Mouse (Mus musculus): ENCODE results near the gene Fez1. TPM values are rescaled to one million over a fixed set of nuclear protein-coding genes. Genes with fewer than 3 reads are reported as not detected.

Fez1 gene
- total RNA-seq, 2 experiments from 2014 or later, result 241 to 261 TPM

DNA sequence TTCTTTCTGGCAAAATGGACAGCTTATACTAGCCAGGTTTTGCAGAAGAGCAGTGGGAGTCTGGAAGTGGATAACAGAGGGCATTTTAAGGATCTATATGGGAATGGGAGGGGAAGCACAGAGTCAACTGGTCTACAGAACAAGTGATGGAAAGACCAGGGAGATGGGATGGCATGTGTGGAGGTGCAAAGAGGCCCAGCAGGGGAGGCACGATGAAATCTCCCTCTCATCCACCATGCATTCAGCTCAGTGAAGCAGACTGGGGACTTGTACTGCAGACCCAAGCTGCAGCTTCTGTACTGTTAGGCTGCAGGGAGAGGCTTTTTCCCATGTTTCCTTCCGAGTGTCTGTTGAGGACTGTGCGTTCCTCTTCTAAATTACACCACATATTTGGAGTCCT lies 12.2 kb downstream of the Fez1 start:
- intact Hi-C loops (cut with DNase I), result loop anchor here (2.0 kb wide), 1 partner anchor 37 kb away; the partner anchor contains the start of gene Ei24
- no peak for TF ChIP-seq CTCF (IDR thresholded peaks at IDR 0.05)

DNA sequence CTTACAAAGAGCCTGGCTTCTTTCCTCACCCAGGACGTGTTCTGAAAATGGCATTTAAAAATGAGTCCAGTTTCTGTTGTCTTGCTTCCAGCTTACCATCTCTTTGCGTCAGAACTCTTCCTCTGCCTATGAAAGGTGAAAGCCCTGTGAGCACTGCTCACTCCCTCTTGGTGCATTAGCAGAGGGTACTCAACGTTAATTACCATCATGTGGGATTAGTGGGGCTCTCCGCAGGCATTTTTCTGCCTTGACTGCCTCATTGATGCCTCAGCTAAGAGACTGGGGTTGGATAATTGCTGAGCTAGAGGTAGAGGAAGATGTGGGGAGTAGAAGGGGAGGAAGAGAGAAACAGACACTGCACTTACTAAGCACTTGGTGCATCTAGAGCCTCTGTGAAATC lies 24.7 kb downstream of the Fez1 start:
- TF ChIP-seq CTCF (IDR thresholded peaks at IDR 0.05), result no peak
- Histone ChIP-seq H3K27ac (no peak overlapping the region; the same call in 1 of the 2 replicates), H3K4me3 (no peak overlapping the region)
- intact Hi-C loops (cut with DNase I), result no loop called here
- no peak for DNase-seq (ENCODE audit: extremely low spot score in 1 of 2, low spot score in 2 of 2)

More for the DNA sequence above, 12.2 kb downstream of the Fez1 start:
- Histone ChIP-seq H3K4me3 (peak overlapping the region; percentile 71), H3K27ac (peak overlapping the region; percentile 78)
- no peak for DNase-seq (ENCODE audit: extremely low spot score in 1 of 2, low spot score in 2 of 2)

DNA sequence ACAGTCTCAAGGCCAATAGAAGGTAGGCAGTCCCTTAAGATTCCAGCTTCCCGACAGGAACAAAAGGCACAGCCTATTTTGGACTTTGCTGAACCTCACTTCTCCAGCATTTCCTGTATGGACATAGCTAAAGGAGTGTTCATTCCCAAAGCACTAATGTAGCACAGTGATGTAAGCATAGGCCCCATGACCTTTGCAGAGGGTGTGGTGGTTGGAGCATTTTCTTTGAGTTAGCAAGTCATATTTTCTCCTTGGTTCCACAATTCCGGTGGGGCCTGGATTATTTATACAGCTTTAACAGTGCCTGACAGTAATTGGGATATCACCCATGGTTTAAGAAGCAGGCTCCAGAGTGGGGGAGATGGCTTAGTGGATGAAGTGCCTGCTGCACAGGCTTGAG lies 27.0 kb downstream of the Fez1 start:
- H3K4me3 ChIP-seq, result no peak overlapping the region
- TF ChIP-seq CTCF (IDR thresholded peaks at IDR 0.05), result no peak
- intact Hi-C loops (cut with DNase I), result no loop called here
- DNase-seq (ENCODE audit: extremely low spot score in 1 of 2, low spot score in 2 of 2), result no peak
- H3K27ac ChIP-seq, result peak overlapping the region; percentile 20; the same call in 1 of the 2 replicates

DNA sequence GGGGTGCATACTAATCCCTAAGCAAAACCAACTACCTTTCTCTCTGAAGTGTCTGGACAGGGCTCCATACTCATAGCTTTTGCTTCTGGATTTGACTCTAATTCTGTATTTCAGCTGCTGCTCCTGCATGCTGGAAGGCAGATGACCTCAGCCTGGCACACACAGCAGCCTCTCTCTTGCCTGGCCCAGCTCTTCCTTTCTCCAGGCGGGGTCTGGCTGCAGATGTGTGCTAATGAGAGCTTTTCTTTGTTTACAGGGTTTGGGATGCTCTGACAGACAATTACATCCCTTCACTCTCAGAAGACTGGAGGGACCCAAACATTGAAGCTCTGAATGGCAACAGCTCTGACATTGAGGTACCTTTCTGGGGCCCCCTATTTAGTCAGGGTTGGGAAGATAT lies 28.4 kb downstream of the Fez1 start:
- Histone ChIP-seq H3K27ac (peak overlapping the region; percentile 60), H3K4me3 (no peak overlapping the region)
- no peak for TF ChIP-seq CTCF (IDR thresholded peaks at IDR 0.05)
- DNase-seq (ENCODE audit: extremely low spot score in 1 of 2, low spot score in 2 of 2), result no peak
- intact Hi-C loops (cut with DNase I), result no loop called here

DNA sequence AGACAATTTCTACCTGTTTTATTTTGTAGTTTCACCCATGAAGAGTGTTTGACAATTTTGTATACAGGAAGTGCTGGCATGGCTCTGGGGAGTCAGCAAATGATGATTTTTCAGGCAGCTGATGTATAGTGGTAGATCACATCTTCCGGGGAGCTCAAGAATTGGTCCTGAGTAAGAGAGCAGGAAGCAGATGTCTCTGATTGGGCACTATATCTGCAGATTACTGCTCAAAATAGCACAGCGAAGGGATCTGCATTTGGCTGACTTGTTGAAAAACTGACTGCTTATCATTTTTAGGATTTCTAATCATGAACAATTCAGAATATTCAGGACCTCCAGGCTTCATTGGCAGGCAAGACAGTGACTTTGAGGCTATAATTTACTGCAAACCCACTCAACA lies 30.5 kb downstream of the Fez1 start:
- DNase-seq (ENCODE audit: extremely low spot score in 1 of 2, low spot score in 2 of 2), result no peak
- no peak for TF ChIP-seq CTCF (IDR thresholded peaks at IDR 0.05)
- Histone ChIP-seq H3K4me3 (no peak overlapping the region), H3K27ac (peak overlapping the region; percentile 3; the same call in 1 of the 2 replicates)
- intact Hi-C loops (cut with DNase I), result no loop called here

DNA sequence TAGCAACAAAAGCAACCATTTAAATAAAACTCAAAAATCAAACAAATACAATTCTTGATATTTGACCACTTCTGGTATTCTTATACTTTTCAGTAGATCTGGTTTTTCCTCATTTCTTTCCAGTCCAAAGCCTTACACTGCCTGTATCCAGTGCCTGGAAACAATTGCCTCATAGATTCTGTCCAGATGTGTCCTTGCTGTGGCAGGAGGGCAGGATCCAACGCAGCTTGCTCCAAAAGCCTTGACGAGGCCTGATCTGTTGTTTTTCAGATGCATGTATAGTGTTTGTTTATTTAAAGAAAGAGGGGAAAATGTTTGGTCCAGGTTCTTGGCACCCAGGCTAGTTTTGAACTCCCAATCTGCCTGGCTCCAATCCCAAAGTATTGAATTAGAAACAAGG lies 34.7 kb downstream of the Fez1 start:
- peak overlapping the region; percentile 24; the same call in 1 of the 2 replicates for H3K27ac ChIP-seq
- TF ChIP-seq CTCF (IDR thresholded peaks at IDR 0.05), result no peak
- intact Hi-C loops (cut with DNase I), result no loop called here

DNA sequence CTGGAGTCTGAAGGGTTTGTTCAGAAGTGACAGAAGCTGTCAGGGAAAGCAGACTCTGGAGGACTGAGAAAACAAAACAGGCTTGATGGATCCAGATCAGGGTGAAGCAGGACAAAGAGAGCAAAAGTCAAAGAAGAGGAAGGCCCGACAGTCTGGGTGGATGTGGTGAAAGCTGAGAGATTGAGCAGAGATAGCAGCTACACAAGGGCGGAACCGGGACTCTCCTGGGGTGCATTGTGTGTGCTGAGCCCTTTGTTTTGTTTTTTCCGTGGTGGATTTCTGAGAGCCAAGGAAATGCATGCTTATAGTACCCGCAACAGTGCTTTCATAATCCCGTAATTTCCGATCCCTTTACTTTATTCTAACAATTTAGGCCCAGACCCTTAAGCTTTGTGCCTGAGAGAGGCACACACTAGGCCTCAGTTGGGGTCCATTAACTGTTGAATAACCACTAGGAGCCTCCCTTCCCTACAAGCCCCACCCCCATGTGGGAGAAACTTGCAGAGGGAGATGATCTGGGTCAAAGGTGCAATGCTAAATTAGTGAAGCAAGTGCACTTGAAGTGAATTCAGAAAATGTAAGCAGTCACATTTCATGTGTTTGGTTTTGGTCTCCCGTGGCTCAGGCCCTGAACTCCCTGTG lies 35.9 kb downstream of the Fez1 start:
- no peak for DNase-seq (ENCODE audit: extremely low spot score in 1 of 2, low spot score in 2 of 2)
- TF ChIP-seq CTCF (IDR thresholded peaks at IDR 0.05), result no peak
- H3K27ac ChIP-seq, result peak overlapping the region; percentile 16
- intact Hi-C loops (cut with DNase I), result no loop called here
- no peak overlapping the region for H3K4me3 ChIP-seq

More for the DNA sequence above, 34.7 kb downstream of the Fez1 start:
- no peak for DNase-seq (ENCODE audit: extremely low spot score in 1 of 2, low spot score in 2 of 2)
- H3K4me3 ChIP-seq, result no peak overlapping the region

DNA sequence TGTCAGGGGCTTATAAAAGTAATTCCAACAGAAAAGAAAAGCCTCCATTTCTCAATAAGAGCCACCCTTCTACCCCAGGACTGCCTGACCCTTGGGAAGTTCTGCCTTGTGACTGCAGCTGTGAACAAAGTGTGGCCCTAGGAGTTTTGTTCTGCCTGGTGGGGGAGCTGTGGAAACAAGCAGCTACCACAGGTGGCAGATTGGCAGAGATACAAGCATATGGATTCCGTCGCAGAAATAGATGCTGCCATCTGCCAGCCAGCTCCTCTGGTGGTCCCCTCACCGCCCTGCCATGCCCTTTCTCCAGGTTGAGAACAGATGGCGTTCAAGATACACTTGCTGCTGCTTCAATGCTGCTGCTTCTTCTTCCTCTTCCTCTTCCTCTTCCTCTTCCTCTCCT lies 37.0 kb downstream of the Fez1 start:
- peak; percentile 27 for TF ChIP-seq CTCF (IDR thresholded peaks at IDR 0.05)
- Histone ChIP-seq H3K4me3 (no peak overlapping the region), H3K27ac (no peak overlapping the region)
- intact Hi-C loops (cut with DNase I), result no loop called here
- DNase-seq (ENCODE audit: extremely low spot score in 1 of 2, low spot score in 2 of 2), result peak in 1 of 2 experiments; percentile 33

DNA sequence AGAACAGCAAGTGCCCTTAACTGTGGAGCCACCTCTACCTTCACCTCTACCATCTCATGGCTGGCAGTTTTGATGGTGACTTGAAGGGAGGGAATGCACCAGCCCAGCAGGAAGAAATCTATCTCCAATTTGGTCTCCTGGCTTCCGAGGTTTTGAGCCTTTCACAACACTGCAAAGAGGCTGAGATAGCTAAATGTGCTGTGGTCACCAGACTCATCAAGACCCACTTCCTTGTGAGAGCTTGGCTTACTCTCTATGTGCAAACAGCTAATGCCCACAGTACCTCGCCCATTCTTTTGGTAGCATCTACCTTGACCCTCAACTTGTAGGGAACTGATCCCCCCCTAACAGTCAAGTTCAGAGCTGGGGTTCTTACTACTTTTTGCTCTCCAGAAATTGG lies 40.9 kb downstream of the Fez1 start:
- no peak for DNase-seq (ENCODE audit: extremely low spot score in 1 of 2, low spot score in 2 of 2)
- no peak for TF ChIP-seq CTCF (IDR thresholded peaks at IDR 0.05)
- intact Hi-C loops (cut with DNase I), result loop anchor here (5.0 kb wide), 1 partner anchor 80 kb away; no protein-coding TSS in a partner anchor
- Histone ChIP-seq H3K27ac (no peak overlapping the region), H3K4me3 (no peak overlapping the region)

DNA sequence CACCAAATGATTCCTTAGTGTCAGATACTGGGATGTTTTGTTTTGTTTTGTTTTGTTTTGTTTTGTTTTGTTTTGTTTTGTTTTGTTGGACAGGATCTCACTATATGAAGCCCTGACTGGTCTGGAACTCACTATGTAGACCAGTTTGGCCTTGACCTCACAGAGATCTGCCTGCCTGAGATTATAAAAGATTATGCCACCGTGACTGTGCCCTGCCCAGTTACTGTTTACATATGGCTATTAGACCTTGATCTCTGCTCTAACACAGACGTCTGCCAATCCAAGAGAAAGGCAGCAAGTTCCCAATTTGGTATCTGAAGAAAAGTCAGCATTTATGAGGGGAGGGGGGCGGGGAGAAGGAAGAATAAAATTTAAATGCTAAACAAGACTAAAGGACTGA lies 42.0 kb downstream of the Fez1 start:
- DNase-seq (ENCODE audit: extremely low spot score in 1 of 2, low spot score in 2 of 2), result no peak
- intact Hi-C loops (cut with DNase I), result loop anchor here (5.0 kb wide), 1 partner anchor 81 kb away; no protein-coding TSS in a partner anchor
- no peak overlapping the region for H3K27ac ChIP-seq
- TF ChIP-seq CTCF (IDR thresholded peaks at IDR 0.05), result no peak
- H3K4me3 ChIP-seq, result no peak overlapping the region

DNA sequence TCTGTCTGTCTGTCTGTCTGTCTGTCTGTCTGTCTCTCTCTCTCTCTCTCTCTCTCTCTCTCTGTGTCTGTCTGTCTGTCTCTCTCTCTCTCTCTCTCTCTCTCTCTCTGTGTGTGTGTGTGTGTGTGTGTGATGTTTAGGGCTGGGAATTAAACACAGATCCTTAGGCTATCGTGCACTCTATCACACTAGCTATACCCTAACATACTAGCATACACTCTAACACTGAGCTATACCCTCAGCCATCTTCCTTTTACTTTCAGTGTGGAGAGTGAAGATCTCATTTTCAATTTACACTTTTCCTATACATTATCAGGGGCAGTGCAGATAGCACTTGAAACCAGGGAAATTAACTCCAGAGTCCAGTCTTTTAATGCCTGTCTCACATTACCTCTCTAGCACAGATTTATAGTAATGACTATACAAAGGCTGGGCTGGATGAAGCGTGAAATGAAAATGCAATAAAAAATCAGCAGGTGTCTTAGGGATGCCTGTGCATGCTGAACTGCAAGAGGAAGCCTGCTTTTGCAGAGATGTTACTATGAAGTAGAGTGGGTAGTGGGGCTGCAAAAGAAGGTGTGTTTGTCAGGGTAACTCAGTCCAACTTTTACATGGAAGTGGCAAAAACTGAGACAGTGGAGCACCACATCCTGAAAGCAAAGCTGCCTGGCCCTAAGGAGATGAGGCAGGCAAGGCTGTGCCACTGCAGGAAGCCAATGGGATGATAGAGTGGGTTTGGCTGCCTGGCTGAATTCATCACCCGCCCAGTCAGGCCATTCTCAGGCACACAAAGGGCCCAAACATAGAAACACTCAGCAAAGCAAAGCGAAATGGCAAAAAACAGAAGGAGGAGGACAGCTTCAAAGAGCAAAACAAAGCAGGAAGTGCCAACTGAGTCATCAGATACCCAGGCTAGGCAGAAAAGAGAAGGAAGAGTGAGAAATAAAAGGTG lies 43.5 kb downstream of the Fez1 start:
- TF ChIP-seq CTCF (IDR thresholded peaks at IDR 0.05), result no peak
- Histone ChIP-seq H3K4me3 (no peak overlapping the region), H3K27ac (peak overlapping the region; percentile 55; the same call in 1 of the 2 replicates)
- no peak for DNase-seq (ENCODE audit: extremely low spot score in 1 of 2, low spot score in 2 of 2)
- intact Hi-C loops (cut with DNase I), result loop anchor here (5.0 kb wide), 1 partner anchor 83 kb away; no protein-coding TSS in a partner anchor

DNA sequence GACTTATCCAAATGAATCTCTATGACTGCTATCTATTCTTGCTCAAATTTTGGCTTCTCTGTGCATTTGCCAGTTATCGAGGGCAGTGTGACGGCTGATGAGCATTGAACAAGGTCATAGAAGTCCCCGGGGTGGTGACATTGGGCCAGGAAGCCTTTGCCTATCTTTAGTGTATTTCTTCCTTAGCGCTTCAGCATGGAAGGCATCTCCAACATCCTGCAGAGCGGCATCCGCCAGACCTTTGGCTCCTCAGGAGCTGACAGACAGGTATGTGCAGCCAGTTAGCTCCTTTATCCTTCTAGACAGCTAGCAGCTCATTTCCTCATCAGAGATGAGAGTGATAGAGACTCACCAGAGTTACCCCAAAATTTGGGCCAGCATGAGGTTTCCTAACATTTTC lies 47.0 kb downstream of the Fez1 start:
- Histone ChIP-seq H3K4me3 (no peak overlapping the region), H3K27ac (no peak overlapping the region)
- no peak for DNase-seq (ENCODE audit: extremely low spot score in 1 of 2, low spot score in 2 of 2)
- TF ChIP-seq CTCF (IDR thresholded peaks at IDR 0.05), result no peak
- intact Hi-C loops (cut with DNase I), result no loop called here

Data from left cerebral cortex, adult 2 months (tissue).